Comparison of ENCODE assay signal across 28 mouse cellular contexts in genomic region chr15:94620909-94621308, GRCm38 (mm10). TPM values are rescaled to one million over a fixed set of nuclear protein-coding genes. Genes with fewer than 3 reads are reported as not detected.
DNase-seq lines count a peak whose midpoint lies in the region; ATAC-seq and TF ChIP-seq lines count a peak whose summit lies in the region.
"Had no signal": no experiment of that assay in that cellular context is flagged by ENCODE, and none has a peak within 500 bp of the region (broad histone marks: within the 10 kb centered on the region; RNA-seq: fewer than 3 reads in every experiment).

No protein-coding gene starts in this region.

- ATAC-seq in lung, embryonic 14.5 days (ENCODE audit: insufficient read depth), result peak; percentile 68; the same call in 1 of the 2 replicates
- ATAC-seq in stomach, postnatal 0 days (ENCODE audit: low FRiP score, low TSS enrichment), result peak; percentile 72; the same call in 1 of the 2 replicates
- ATAC-seq: activated CD4-positive, CD25-positive, alpha-beta regulatory T cell, adult 4 months; CD4-positive, CD25-positive, alpha-beta regulatory T cell, adult 4 months; forebrain, embryonic 15.5 days; hindbrain, postnatal 0 days; intestine, embryonic 16.5 days; Patski had no signal

- no peak overlapping the region for H3K27ac ChIP-seq in lung, embryonic 14.5 days (ENCODE audit: low read depth)
- H3K27ac ChIP-seq in stomach, postnatal 0 days (replicated peaks), result no peak overlapping the region
- no peak overlapping the region for H3K27ac ChIP-seq in gastrocnemius, adult 2 months
- H3K27ac ChIP-seq: forebrain, embryonic 15.5 days; heart, embryonic 10.5 days; heart, embryonic 13.5 days; hindbrain, embryonic 14.5 days; hindbrain, postnatal 0 days had no signal

- intact Hi-C loops in gastrocnemius, adult 2 months (cut with DNase I), result no loop called here

- H3K4me2 ChIP-seq in lung, embryonic 14.5 days, result no peak overlapping the region
- H3K4me2 ChIP-seq in stomach, postnatal 0 days (replicated peaks; ENCODE audit: low read depth), result no peak overlapping the region
- H3K4me2 ChIP-seq: forebrain, embryonic 15.5 days; heart, embryonic 13.5 days; hindbrain, embryonic 14.5 days had no signal

- H3K4me3 ChIP-seq in lung, embryonic 14.5 days (ENCODE audit: low read depth, low read length), result no peak overlapping the region
- H3K4me3 ChIP-seq in stomach, postnatal 0 days (ENCODE audit: low read depth, low read length), result no peak overlapping the region
- H3K4me3 ChIP-seq in gastrocnemius, adult 2 months, result no peak overlapping the region
- H3K4me3 ChIP-seq: forebrain, embryonic 15.5 days; heart, embryonic 10.5 days; heart, embryonic 13.5 days had no signal

- H3K4me1 ChIP-seq in lung, embryonic 14.5 days (ENCODE audit: insufficient read depth), result no peaks in the 10 kb centered on the region
- H3K4me1 ChIP-seq in stomach, postnatal 0 days (replicated peaks; ENCODE audit: control insufficient read depth, insufficient read depth), result no peaks in the 10 kb centered on the region
- H3K4me1 ChIP-seq: forebrain, embryonic 15.5 days; heart, embryonic 10.5 days; heart, embryonic 13.5 days had no signal

- TF ChIP-seq CTCF in lung, embryonic 14.5 days (IDR thresholded peaks at IDR 0.05; ENCODE audit: low read depth), result no peak
- TF ChIP-seq CTCF in stomach, postnatal 0 days (IDR thresholded peaks at IDR 0.05; ENCODE audit: low read depth), result no peak
- no peak for TF ChIP-seq CTCF in gastrocnemius, adult 2 months (IDR thresholded peaks at IDR 0.05)

- no peaks in the 10 kb centered on the region for H3K9me3 ChIP-seq in lung, embryonic 14.5 days (ENCODE audit: low read depth, low read length)
- H3K9me3 ChIP-seq in stomach, postnatal 0 days (ENCODE audit: control insufficient read depth, low read length), result no peaks in the 10 kb centered on the region
- H3K9me3 ChIP-seq: forebrain, embryonic 15.5 days; G1E; heart, embryonic 10.5 days; heart, embryonic 13.5 days had no signal

- no peak overlapping the region for H3K9ac ChIP-seq in lung, embryonic 14.5 days
- no peak overlapping the region for H3K9ac ChIP-seq in stomach, postnatal 0 days (ENCODE audit: low read length)
- H3K9ac ChIP-seq: forebrain, embryonic 15.5 days; heart, embryonic 13.5 days; hindbrain, embryonic 14.5 days had no signal

- peak; percentile 9 for DNase-seq in lung, embryonic 14.5 days
- no peak for DNase-seq in lung, postnatal 4 days
- peak; percentile 13 for DNase-seq in 416B (ENCODE audit: low read depth)
- peak; percentile 61 for DNase-seq in R1 (ENCODE audit: low read depth, low spot score)
- DNase-seq in stomach, postnatal 0 days (ENCODE audit: low spot score), result no peak
- no peak for DNase-seq in adrenal gland, postnatal 25 days
- no peak for DNase-seq in kidney, postnatal 25 days
- no peak for DNase-seq in gastrocnemius, adult 2 months
- DNase-seq: adrenal gland, adult 8-10 months; adrenal gland, postnatal 36 days; cerebellum, adult 18-20 months; cerebellum, adult 9-10 months; cerebellum, postnatal 14 days; gastrocnemius, postnatal 14 days; heart, adult 18-20 months; heart, postnatal 14 days; heart, postnatal 4 days; kidney, adult 18-20 months had no signal

- H3K36me3 ChIP-seq in lung, embryonic 14.5 days (ENCODE audit: insufficient read depth), result no peaks in the 10 kb centered on the region
- H3K36me3 ChIP-seq in stomach, postnatal 0 days (ENCODE audit: control insufficient read depth, insufficient read depth, low read length), result no peaks in the 10 kb centered on the region
- H3K36me3 ChIP-seq: forebrain, embryonic 15.5 days; G1E; heart, embryonic 10.5 days; heart, embryonic 13.5 days had no signal

- H3K27me3 ChIP-seq in lung, embryonic 14.5 days (ENCODE audit: insufficient read depth, low read length), result no peaks in the 10 kb centered on the region
- H3K27me3 ChIP-seq in stomach, postnatal 0 days (ENCODE audit: control insufficient read depth, insufficient read depth, low read length), result no peaks in the 10 kb centered on the region
- H3K27me3 ChIP-seq: forebrain, embryonic 15.5 days; heart, embryonic 13.5 days had no signal

- TF ChIP-seq EP300 in stomach, postnatal 0 days (optimal IDR thresholded peaks at IDR 0.05), result no peak

RNA-seq across cellular contexts. Expression of gene Tmem117, which starts 8.1 kb away (rescaled TPM):
- 2.8 and 3.0 TPM in 2 replicates for polyA plus RNA-seq in lung, embryonic 14.5 days (2014; fragmentation: Nextera tagmentation; extraction: Ambion mirVana)
- polyA plus RNA-seq in stomach, postnatal 0 days (2015; fragmentation: Nextera tagmentation; extraction: Ambion mirVana), result 5.6 and 5.9 TPM in 2 replicates
- 4.7 and 4.9 TPM in 2 replicates for total RNA-seq in adrenal gland, postnatal 25 days (2021)
- 10 to 100 TPM; 16.9 to 19.2 TPM for total RNA-seq in gastrocnemius, adult 2 months (2021)
- polyA plus RNA-seq: CD4-positive, CD25-positive, alpha-beta regulatory T cell, adult 4 months; G1E had no signal

RNA-seq across cellular contexts. Expression of gene Twf1, which starts 31.2 kb away (rescaled TPM):
- polyA plus RNA-seq in lung, embryonic 14.5 days (2014; fragmentation: Nextera tagmentation; extraction: Ambion mirVana), result 81.7 and 82.1 TPM in 2 replicates
- polyA plus RNA-seq in stomach, postnatal 0 days (2015; fragmentation: Nextera tagmentation; extraction: Ambion mirVana), result 87.8 and 92.4 TPM in 2 replicates
- total RNA-seq in adrenal gland, postnatal 25 days (2021), result 91.6 and 105 TPM in 2 replicates
- total RNA-seq in gastrocnemius, adult 2 months (2021), result 10 to 100 TPM in 1 of 2 experiments, 1 to 10 TPM in 1; 9.5 to 10.0 TPM

Comparison
In these comparisons a context has a peak if more than half of its experiments do, and no peak if none do; other contexts are left out.
1. DNase-seq: peak in lung, embryonic 14.5 days (single experiment), 416B (single experiment) and R1 (single experiment); none in lung, postnatal 4 days (0 of 2), stomach, postnatal 0 days (single experiment), adrenal gland, postnatal 25 days (single experiment), kidney, postnatal 25 days (0 of 2) and gastrocnemius, adult 2 months (single experiment).